Mouse (Mus musculus) cerebellum, adult 11 months (tissue): Measurements from ENCODE around the gene Mbnl1.
A peak's percentile ranks its signal among the peaks of the same experiment; 100 is the strongest.

Experiments
- DNase-seq: peaks from one replicate; pipeline ENCODE4 v3.0.0; 2022

Gene Mbnl1

GRCm38 (mm10) chr3:60524127-60524526, 51.5 kb downstream of the Mbnl1 start:
- DNase-seq: no peak

GRCm38 (mm10) chr3:60531286-60531685, 58.7 kb downstream of the Mbnl1 start:
- no peak for DNase-seq

GRCm38 (mm10) chr3:60531826-60532225, 59.2 kb downstream of the Mbnl1 start:
- DNase-seq: no peak

GRCm38 (mm10) chr3:60535224-60535623, 62.6 kb downstream of the Mbnl1 start:
- no peak for DNase-seq

GRCm38 (mm10) chr3:60537063-60537462, 64.4 kb downstream of the Mbnl1 start:
- DNase-seq: no peak

- no peak for DNase-seq
These were observed 65.8 kb downstream of the Mbnl1 start for GRCm38 (mm10) chr3:60538214-60538971.

GRCm38 (mm10) chr3:60541121-60541520, 68.5 kb downstream of the Mbnl1 start:
- DNase-seq: no peak

GRCm38 (mm10) chr3:60546196-60546595, 73.6 kb downstream of the Mbnl1 start:
- no peak for DNase-seq

- no peak for DNase-seq
These were observed 74.3 kb downstream of the Mbnl1 start for GRCm38 (mm10) chr3:60546904-60547303.

GRCm38 (mm10) chr3:60550492-60550891, 77.9 kb downstream of the Mbnl1 start:
- no peak for DNase-seq

- no peak for DNase-seq
These were observed 79.0 kb downstream of the Mbnl1 start for GRCm38 (mm10) chr3:60551650-60552049.

- no peak for DNase-seq
These were observed 80.4 kb downstream of the Mbnl1 start for GRCm38 (mm10) chr3:60553011-60553410.

- no peak for DNase-seq
These were observed 84.0 kb downstream of the Mbnl1 start for GRCm38 (mm10) chr3:60556596-60556995.

- DNase-seq: no peak
These were observed 85.7 kb downstream of the Mbnl1 start for GRCm38 (mm10) chr3:60558252-60558862.

- no peak for DNase-seq
These were observed 87.1 kb downstream of the Mbnl1 start for GRCm38 (mm10) chr3:60559762-60560161.

- DNase-seq: no peak
These were observed 91.1 kb downstream of the Mbnl1 start for GRCm38 (mm10) chr3:60563529-60564243.

GRCm38 (mm10) chr3:60564244-60564643, 91.6 kb downstream of the Mbnl1 start:
- DNase-seq: no peak

GRCm38 (mm10) chr3:60565204-60565603, 92.6 kb downstream of the Mbnl1 start:
- DNase-seq: no peak

GRCm38 (mm10) chr3:60565950-60566349, 93.3 kb downstream of the Mbnl1 start:
- DNase-seq: no peak

- no peak for DNase-seq
These were observed 95.6 kb downstream of the Mbnl1 start for GRCm38 (mm10) chr3:60568171-60568684.

- no peak for DNase-seq
These were observed 96.4 kb downstream of the Mbnl1 start for GRCm38 (mm10) chr3:60568801-60569568.

GRCm38 (mm10) chr3:60569781-60570180, 97.2 kb downstream of the Mbnl1 start:
- DNase-seq: no peak

- DNase-seq: peak; percentile 49
These were observed 97.9 kb downstream of the Mbnl1 start for GRCm38 (mm10) chr3:60570491-60571022.
